Mouse (Mus musculus): ENCODE data around the gene Zranb2. TPM values are rescaled to one million over a fixed set of nuclear protein-coding genes. Genes with fewer than 3 reads are reported as not detected.

The Zranb2 gene
- 100 to 1,000 TPM; 155 to 354 (median 239) TPM for total RNA-seq (2018; cell fraction: chromatin; rRNA removed)
- total RNA-seq (2018; cell fraction: cytosol; rRNA removed), result 10 to 100 TPM; 28.6 to 55.6 (median 39.9) TPM
- total RNA-seq (2018; cell fraction: nucleus; rRNA removed), result 100 to 1,000 TPM in 25 of 26 experiments, 10 to 100 TPM in 1; 96.3 to 305 (median 146) TPM
- polyA plus RNA-seq (2018), result 39.5 to 91.8 TPM (median 48.6 TPM) in 3 replicates

GRCm38 (mm10) chr3:157533964-157534785 lies at the start of gene Zranb2:
Gene Zranb2, plus strand, starts transcription at chr3:157534160.
- peaks cover 45% of the 10 kb centered on the region for H3K79me2 ChIP-seq (ENCODE audit: inconsistent target)
- peaks cover 7% of the 10 kb centered on the region for H3K36me3 ChIP-seq (ENCODE audit: inconsistent target)
- WGBS (ENCODE audit: missing documents), result under 1% methylated on average over 86 of the region's 91 CpGs
- peak within 1 kb of the TSS; percentile 82 for H3K4me3 ChIP-seq (ENCODE audit: inconsistent target)
- peak within 1 kb of the TSS; percentile 78 for H3K27ac ChIP-seq

- H3K79me2 ChIP-seq (ENCODE audit: inconsistent target), result no peaks in the 10 kb centered on the region
- H3K4me3 ChIP-seq (ENCODE audit: inconsistent target), result no peak overlapping the region
- H3K27ac ChIP-seq, result no peak overlapping the region
- H3K36me3 ChIP-seq (ENCODE audit: inconsistent target), result no peaks in the 10 kb centered on the region
- 85% methylated on average over 4 of the region's 4 CpGs for WGBS (ENCODE audit: missing documents)
These were observed 41.9 kb upstream of the Zranb2 start for GRCm38 (mm10) chr3:157492043-157492442.

DNA sequence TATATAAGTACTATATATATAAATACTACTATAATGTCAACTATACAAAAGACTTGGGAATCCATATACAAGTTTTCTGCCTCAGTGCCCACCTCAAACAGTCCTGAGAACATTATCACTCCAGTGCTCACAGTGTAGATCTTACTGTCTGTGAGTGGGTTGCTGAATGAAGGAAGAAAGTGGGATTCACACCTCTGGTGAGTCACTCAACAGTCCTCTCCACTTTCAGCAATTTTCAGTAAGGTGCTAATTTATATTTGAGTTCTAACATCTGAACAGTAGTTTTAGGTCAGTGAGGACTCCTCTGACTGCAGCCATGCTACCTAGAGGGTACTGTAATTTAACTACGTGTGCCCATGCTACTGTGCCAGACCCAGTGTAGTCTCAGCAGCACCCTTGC lies 31.7 kb upstream of the Zranb2 start:
- WGBS (ENCODE audit: missing documents), result 90% methylated on average over 1 of the region's 1 CpGs
- H3K36me3 ChIP-seq (ENCODE audit: inconsistent target), result no peaks in the 10 kb centered on the region
- H3K4me3 ChIP-seq (ENCODE audit: inconsistent target), result no peak overlapping the region
- no peak overlapping the region for H3K27ac ChIP-seq
- no peaks in the 10 kb centered on the region for H3K79me2 ChIP-seq (ENCODE audit: inconsistent target)

GRCm38 (mm10) chr3:157514116-157514796 lies 19.7 kb upstream of the Zranb2 start:
- H3K4me3 ChIP-seq (ENCODE audit: inconsistent target), result no peak overlapping the region
- H3K79me2 ChIP-seq (ENCODE audit: inconsistent target), result no peaks in the 10 kb centered on the region
- H3K36me3 ChIP-seq (ENCODE audit: inconsistent target), result no peaks in the 10 kb centered on the region
- no peak overlapping the region for H3K27ac ChIP-seq
- WGBS (ENCODE audit: missing documents), result 87% methylated on average over 5 of the region's 5 CpGs

GRCm38 (mm10) chr3:157516471-157516870 lies 17.5 kb upstream of the Zranb2 start:
- no peaks in the 10 kb centered on the region for H3K79me2 ChIP-seq (ENCODE audit: inconsistent target)
- no peaks in the 10 kb centered on the region for H3K36me3 ChIP-seq (ENCODE audit: inconsistent target)
- no peak overlapping the region for H3K27ac ChIP-seq
- WGBS (ENCODE audit: missing documents), result 45% methylated on average over 3 of the region's 3 CpGs
- no peak overlapping the region for H3K4me3 ChIP-seq (ENCODE audit: inconsistent target)

DNA sequence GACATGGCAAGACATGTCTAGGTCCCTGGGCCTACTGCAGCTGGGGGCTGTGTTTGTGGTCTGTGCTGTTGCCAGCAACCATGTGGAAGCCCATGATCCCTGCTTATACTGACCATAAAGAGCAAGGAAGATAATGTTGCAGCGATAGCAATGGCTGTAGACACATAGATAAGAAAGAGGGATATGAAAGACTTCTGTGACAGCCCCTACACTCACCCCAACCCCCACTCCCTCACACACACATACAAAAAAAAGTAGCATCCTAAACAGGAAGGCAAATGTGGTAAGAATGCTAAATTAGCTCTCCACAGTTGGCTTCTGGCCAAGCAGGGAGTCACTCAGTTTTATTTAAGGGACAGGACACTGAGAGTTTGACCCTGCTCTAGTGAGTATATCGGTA lies 16.0 kb upstream of the Zranb2 start:
- no peaks in the 10 kb centered on the region for H3K79me2 ChIP-seq (ENCODE audit: inconsistent target)
- no peak overlapping the region for H3K27ac ChIP-seq
- WGBS (ENCODE audit: missing documents), result 20% methylated on average over 2 of the region's 2 CpGs
- H3K36me3 ChIP-seq (ENCODE audit: inconsistent target), result no peaks in the 10 kb centered on the region
- no peak overlapping the region for H3K4me3 ChIP-seq (ENCODE audit: inconsistent target)

DNA sequence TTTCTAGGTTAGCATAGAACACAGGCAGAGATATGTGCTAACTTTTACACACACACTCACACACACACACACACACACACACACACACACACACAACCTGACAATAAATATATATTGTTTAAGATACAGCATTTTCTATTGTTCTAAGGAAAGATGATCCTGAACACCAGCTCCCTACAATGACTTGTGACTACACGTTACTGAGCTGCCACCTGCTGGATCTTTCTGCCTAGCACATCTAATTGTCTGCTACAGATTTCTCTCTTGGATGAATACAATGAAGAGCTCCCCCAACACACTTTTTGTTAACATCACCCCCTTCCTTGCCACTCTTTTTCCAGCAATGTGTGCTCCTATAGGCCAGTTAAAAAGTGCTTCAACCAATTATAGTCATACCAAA lies 13.5 kb upstream of the Zranb2 start:
- no peak overlapping the region for H3K27ac ChIP-seq
- no peaks in the 10 kb centered on the region for H3K79me2 ChIP-seq (ENCODE audit: inconsistent target)
- no peak overlapping the region for H3K4me3 ChIP-seq (ENCODE audit: inconsistent target)
- H3K36me3 ChIP-seq (ENCODE audit: inconsistent target), result no peaks in the 10 kb centered on the region
- 9% methylated on average over 1 of the region's 1 CpGs for WGBS (ENCODE audit: missing documents)

DNA sequence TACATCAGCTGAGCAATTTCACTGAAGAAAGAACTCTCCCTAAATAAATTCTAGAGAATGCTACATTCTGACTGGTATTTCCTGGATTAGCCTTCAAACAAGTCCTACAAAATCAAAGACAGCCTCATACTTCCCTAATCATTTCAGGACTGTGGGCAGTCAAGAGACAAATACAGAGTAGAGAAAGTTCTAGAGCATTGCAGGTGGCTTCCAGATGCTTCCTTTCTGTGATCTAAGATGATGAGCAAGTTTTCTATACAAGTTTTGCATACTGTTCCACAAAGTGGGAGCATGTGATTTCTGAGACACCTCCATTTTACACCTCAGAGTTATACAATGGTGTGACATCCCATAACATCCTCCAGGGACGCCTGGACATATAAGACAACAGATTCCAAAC lies 10.1 kb upstream of the Zranb2 start:
- 38% methylated on average over 1 of the region's 1 CpGs for WGBS (ENCODE audit: missing documents)

DNA sequence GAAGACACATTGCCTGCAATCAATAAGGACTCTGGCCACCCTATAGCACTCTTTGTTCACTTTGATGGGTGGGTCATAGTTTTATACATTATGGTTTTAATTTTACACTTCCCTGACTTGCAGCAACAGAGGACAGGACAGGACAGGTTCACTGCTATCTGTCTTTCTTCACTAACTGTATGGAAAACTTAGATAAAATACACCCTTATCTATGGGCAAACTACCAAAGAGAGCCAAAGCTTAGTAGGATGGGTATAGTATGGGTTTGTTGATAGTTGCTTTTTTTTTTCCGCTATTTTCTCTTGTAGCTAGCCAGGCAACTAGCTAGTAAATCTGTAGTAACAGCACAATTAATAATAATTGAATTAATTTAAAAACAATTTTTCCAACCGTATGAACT lies 2.4 kb upstream of the Zranb2 start:
- 100% methylated on average over 2 of the region's 2 CpGs for WGBS (ENCODE audit: missing documents)
- Histone ChIP-seq H3K4me3 (ENCODE audit: inconsistent target) (no peak overlapping the region), H3K36me3 (ENCODE audit: inconsistent target) (no peaks in the 10 kb centered on the region), H3K27ac (no peak overlapping the region), H3K79me2 (ENCODE audit: inconsistent target) (peaks cover 19% of the 10 kb centered on the region)

More for the DNA sequence above, 10.1 kb upstream of the Zranb2 start:
- no peak overlapping the region for H3K27ac ChIP-seq
- no peaks in the 10 kb centered on the region for H3K36me3 ChIP-seq (ENCODE audit: inconsistent target)
- no peaks in the 10 kb centered on the region for H3K79me2 ChIP-seq (ENCODE audit: inconsistent target)
- H3K4me3 ChIP-seq (ENCODE audit: inconsistent target), result no peak overlapping the region

DNA sequence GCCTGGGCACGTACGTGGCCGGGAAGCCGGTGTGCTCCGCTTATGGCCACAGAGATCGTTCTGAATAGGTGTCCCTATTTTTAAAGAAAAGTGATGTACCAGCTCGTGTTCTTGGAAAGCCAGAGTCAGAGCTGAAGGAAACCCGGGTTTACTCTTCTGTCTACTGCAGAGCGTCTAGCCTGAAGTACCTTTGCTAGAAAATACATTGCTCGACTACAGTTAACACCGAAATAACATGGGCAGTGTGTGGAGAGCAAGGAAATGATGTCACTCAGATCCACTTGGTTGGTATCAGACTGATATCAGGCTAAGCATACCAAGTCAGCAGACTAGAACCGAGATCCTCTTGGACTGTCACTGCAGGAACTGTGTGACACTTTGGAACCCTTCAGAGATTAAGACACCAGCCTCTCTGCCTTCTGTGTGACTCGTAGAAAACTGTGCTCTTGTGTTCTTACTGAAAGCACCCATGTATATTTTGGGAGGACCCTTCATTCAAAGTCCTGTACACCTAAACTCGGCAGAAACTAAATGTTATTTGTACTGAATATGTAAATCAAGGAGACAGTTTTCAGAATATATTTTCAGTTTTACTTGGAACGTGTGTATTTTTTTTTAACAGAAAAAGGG lies 941 bp downstream of the Zranb2 start:
- Histone ChIP-seq H3K27ac (peak overlapping the region; percentile 78), H3K36me3 (ENCODE audit: inconsistent target) (peaks cover 13% of the 10 kb centered on the region), H3K79me2 (ENCODE audit: inconsistent target) (peaks cover 52% of the 10 kb centered on the region), H3K4me3 (ENCODE audit: inconsistent target) (peak overlapping the region; percentile 82)
- 2% methylated on average over 15 of the region's 15 CpGs for WGBS (ENCODE audit: missing documents)

DNA sequence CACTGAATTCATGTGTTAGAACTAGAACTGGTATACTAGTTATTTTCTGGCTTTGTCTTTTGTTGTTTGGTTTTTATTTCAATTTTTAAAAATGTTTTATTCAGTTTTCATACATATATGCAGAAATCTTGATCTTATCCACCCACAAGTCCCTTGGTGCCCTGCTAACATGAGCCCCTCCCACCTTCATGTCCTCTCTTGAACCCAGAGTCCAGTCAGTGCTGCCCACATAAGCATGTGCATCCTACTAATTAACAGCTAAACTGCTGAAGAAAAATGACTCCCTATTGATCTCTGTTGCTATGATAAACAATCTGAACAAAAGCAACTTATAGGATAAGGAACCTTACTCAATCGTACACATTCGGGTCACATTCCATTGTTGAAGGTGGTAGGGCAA lies 15.4 kb downstream of the Zranb2 start:
- Histone ChIP-seq H3K79me2 (ENCODE audit: inconsistent target) (no peaks in the 10 kb centered on the region), H3K36me3 (ENCODE audit: inconsistent target) (peaks cover 51% of the 10 kb centered on the region), H3K27ac (no peak overlapping the region), H3K4me3 (ENCODE audit: inconsistent target) (no peak overlapping the region)
- WGBS (ENCODE audit: missing documents), result 100% methylated on average over 2 of the region's 2 CpGs

- 90% methylated on average over 3 of the region's 3 CpGs for WGBS (ENCODE audit: missing documents)
- no peak overlapping the region for H3K4me3 ChIP-seq (ENCODE audit: inconsistent target)
- H3K27ac ChIP-seq, result no peak overlapping the region
- H3K79me2 ChIP-seq (ENCODE audit: inconsistent target), result no peaks in the 10 kb centered on the region
- H3K36me3 ChIP-seq (ENCODE audit: inconsistent target), result peaks cover 45% of the 10 kb centered on the region
These were observed 16.0 kb downstream of the Zranb2 start for GRCm38 (mm10) chr3:157549758-157550600.

GRCm38 (mm10) chr3:157565196-157565595 lies 31.2 kb downstream of the Zranb2 start:
- WGBS (ENCODE audit: missing documents), result 0% methylated on average over 2 of the region's 2 CpGs
- Histone ChIP-seq H3K36me3 (ENCODE audit: inconsistent target) (no peaks in the 10 kb centered on the region), H3K4me3 (ENCODE audit: inconsistent target) (no peak overlapping the region), H3K79me2 (ENCODE audit: inconsistent target) (no peaks in the 10 kb centered on the region), H3K27ac (no peak overlapping the region)
